Mouse (Mus musculus): ENCODE results near the gene Knl1. TPM values are rescaled to one million over a fixed set of nuclear protein-coding genes. Genes with fewer than 3 reads are reported as not detected.
"Not testable (repeated sequence)": the region's sequence is repeated elsewhere in the genome, so short reads cannot be mapped to it uniquely, and the experiment has no call there.

The Knl1 gene
- polyA plus RNA-seq, 1 experiment from 2014 or later, result 29.5 TPM

DNA sequence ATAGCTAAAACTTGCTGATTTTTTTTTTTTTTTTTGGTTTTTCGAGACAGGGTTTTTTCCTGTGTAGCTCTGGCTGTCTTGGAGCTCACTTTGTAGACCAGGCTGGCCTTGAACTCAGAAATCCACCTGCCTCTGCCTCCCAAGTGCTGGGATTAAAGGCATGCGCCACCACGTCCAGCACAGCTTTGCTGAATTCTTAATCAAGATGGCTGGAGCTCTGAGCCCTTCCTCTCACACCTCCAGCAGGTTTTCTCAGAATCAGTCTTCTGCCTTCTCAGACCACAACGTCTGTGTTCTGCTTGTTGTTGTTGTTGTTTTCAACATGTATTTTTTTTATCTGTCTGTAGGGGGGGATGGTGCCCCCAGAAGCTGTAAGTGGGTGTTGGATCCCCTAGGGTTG is 30.6 kb upstream of the Knl1 start:
- 69% methylated on average over 4 of the region's 4 CpGs for WGBS
- H3K9me3 ChIP-seq (ENCODE audit: control insufficient read depth, low read length); H3K4me2 ChIP-seq (ENCODE audit: low read length); H3K27ac ChIP-seq (replicated peaks in 1 of 2; ENCODE audit: control insufficient read depth in 1 of 2, insufficient read depth in 1 of 2, low read depth in 2 of 2, low read length in 2 of 2); H3K4me3 ChIP-seq (ENCODE audit: control insufficient read depth in 1 of 2, insufficient read depth in 1 of 2, low read depth in 1 of 2, low read length in 2 of 2); H3K9ac ChIP-seq (ENCODE audit: low read length); ATAC-seq (ENCODE audit: insufficient number of reproducible peaks, insufficient read depth, low FRiP score, low read depth); H3K27me3 ChIP-seq (ENCODE audit: control insufficient read depth, insufficient read depth, low read length): not testable (repeated sequence)
- H3K36me3 ChIP-seq (ENCODE audit: control insufficient read depth, insufficient read depth, low read length), result peaks cover 36% of the 10 kb centered on the region
- H3K4me1 ChIP-seq (ENCODE audit: control insufficient read depth in 2 of 2, insufficient read depth in 2 of 2, low read length in 2 of 2), result peaks cover 9 to 20% of the 10 kb centered on the region in 2 experiments

DNA sequence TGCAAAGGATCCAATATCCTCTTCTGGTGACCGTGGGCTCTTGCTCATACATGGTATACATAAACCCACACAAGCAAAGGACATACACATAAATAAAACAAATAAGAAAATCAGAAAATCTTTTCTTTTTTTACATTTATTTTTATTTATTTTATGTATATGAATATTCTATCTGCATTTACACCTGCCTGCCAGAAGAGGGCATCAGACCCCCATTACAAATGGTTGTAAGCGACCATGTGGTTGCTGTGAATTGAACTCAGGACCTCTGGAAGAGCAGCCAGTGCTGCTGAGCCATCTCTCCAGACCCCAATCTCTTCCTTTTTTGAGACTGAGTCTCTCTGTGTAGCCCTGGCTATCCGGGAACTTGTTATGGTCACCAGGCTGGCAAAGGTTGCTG is 29.3 kb upstream of the Knl1 start:
- Histone ChIP-seq H3K27me3 (ENCODE audit: control insufficient read depth, insufficient read depth, low read length) (no peaks in the 10 kb centered on the region), H3K9me3 (ENCODE audit: control insufficient read depth, low read length) (0 out of 2 replicates have a peak, but pooled peaks cover 3% of the 10 kb centered on the region), H3K27ac (replicated peaks in 1 of 2; ENCODE audit: control insufficient read depth in 1 of 2, insufficient read depth in 1 of 2, low read depth in 2 of 2, low read length in 2 of 2) (no peak overlapping the region), H3K9ac (ENCODE audit: low read length) (no peak overlapping the region), H3K36me3 (ENCODE audit: control insufficient read depth, insufficient read depth, low read length) (peaks cover 50% of the 10 kb centered on the region), H3K4me1 (ENCODE audit: control insufficient read depth in 2 of 2, insufficient read depth in 2 of 2, low read length in 2 of 2) (peaks cover 9 to 20% of the 10 kb centered on the region in 2 experiments), H3K4me3 (ENCODE audit: control insufficient read depth in 1 of 2, insufficient read depth in 1 of 2, low read depth in 1 of 2, low read length in 2 of 2) (no peak overlapping the region), H3K4me2 (ENCODE audit: low read length) (no peak overlapping the region)
- no peak for ATAC-seq (ENCODE audit: insufficient number of reproducible peaks, insufficient read depth, low FRiP score, low read depth)
- WGBS, result 93% methylated on average over 3 of the region's 3 CpGs

DNA sequence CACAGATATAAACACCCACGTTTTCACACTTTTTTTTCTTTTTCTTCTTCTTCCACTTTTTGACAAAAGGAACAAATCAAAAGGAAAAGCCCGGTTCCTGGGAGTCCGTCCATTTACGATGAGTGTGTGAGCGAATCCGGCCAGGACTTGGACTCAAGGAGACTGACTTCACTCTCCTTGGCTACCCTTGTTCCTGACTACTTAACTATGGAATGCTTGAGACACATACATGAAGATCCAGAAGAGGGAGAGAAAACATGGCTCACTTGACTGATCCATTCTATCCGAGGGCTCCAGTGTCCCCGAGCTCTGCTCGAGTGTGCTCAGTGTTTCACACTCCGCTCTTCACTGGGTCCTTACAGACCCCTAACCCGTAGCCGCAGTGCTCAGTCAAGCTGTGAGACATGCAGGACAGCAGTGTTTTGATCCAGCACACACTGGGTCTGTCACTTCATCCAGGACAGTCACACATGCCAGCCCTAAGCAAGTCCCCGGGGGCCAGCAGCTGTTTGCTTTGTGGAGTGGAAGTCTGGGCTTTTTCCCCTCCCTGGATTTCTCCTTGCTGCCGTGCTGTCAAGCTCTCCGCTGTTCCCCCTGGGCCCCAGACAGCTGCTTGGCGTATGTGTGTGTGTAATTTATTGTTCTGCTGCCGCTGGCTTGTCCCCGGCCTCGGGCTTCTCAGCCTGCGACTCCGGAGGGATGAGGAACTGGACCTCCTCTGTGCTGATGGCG is 28.4 kb upstream of the Knl1 start:
- H3K27me3 ChIP-seq (ENCODE audit: control insufficient read depth, insufficient read depth, low read length), result no peaks in the 10 kb centered on the region
- no peak overlapping the region for H3K4me3 ChIP-seq (ENCODE audit: control insufficient read depth in 1 of 2, insufficient read depth in 1 of 2, low read depth in 1 of 2, low read length in 2 of 2)
- peak overlapping the region; percentile 19; the same call in 1 of the 2 replicates for H3K4me2 ChIP-seq (ENCODE audit: low read length)
- no peak for ATAC-seq (ENCODE audit: insufficient number of reproducible peaks, insufficient read depth, low FRiP score, low read depth)
- peak overlapping the region; percentile 8 to 35; a peak in 2 of 4 replicates for H3K27ac ChIP-seq (replicated peaks in 1 of 2; ENCODE audit: control insufficient read depth in 1 of 2, insufficient read depth in 1 of 2, low read depth in 2 of 2, low read length in 2 of 2)
- peaks cover 57% of the 10 kb centered on the region for H3K36me3 ChIP-seq (ENCODE audit: control insufficient read depth, insufficient read depth, low read length)
- H3K9me3 ChIP-seq (ENCODE audit: control insufficient read depth, low read length), result 0 out of 2 replicates have a peak, but pooled peaks cover 3% of the 10 kb centered on the region
- H3K9ac ChIP-seq (ENCODE audit: low read length), result peak overlapping the region; percentile 9; the same call in 1 of the 2 replicates
- H3K4me1 ChIP-seq (ENCODE audit: control insufficient read depth in 2 of 2, insufficient read depth in 2 of 2, low read length in 2 of 2), result peaks cover 9 to 20% of the 10 kb centered on the region in 2 experiments
- 53% methylated on average over 22 of the region's 22 CpGs for WGBS

DNA sequence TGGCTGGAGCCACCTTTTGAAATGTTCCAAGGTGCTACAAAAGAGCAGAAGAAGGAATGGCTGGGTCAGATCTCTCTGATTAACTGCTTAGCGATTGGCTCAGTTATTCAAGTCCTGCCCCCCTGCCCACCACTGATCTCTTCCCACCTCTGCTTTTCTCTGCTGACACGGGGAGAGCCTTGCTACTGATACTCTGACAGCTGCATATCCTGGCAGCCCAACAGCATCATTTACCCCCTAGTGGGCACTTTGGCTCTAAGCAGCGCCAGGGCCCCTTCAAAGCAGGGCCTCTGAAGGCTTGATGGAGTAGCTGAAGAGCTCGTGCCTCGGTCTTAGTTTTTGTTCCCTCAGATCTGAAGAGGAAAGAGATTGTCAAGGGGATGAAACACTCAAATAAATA is 27.8 kb upstream of the Knl1 start:
- ATAC-seq (ENCODE audit: insufficient number of reproducible peaks, insufficient read depth, low FRiP score, low read depth), result no peak
- H3K4me3 ChIP-seq (ENCODE audit: control insufficient read depth in 1 of 2, insufficient read depth in 1 of 2, low read depth in 1 of 2, low read length in 2 of 2), result no peak overlapping the region
- no peaks in the 10 kb centered on the region for H3K27me3 ChIP-seq (ENCODE audit: control insufficient read depth, insufficient read depth, low read length)
- 0 out of 2 replicates have a peak, but pooled peaks cover 3% of the 10 kb centered on the region for H3K9me3 ChIP-seq (ENCODE audit: control insufficient read depth, low read length)
- peaks cover 9 to 20% of the 10 kb centered on the region in 2 experiments for H3K4me1 ChIP-seq (ENCODE audit: control insufficient read depth in 2 of 2, insufficient read depth in 2 of 2, low read length in 2 of 2)
- H3K9ac ChIP-seq (ENCODE audit: low read length), result peak overlapping the region; percentile 9; the same call in 1 of the 2 replicates
- WGBS, result 19% methylated on average over 5 of the region's 5 CpGs
- 0 out of 4 replicates have a peak overlapping the region, but pooled peaks of 1 of the 2 experiments have one; percentile 35 for H3K27ac ChIP-seq (replicated peaks in 1 of 2; ENCODE audit: control insufficient read depth in 1 of 2, insufficient read depth in 1 of 2, low read depth in 2 of 2, low read length in 2 of 2)
- peak overlapping the region; percentile 19; the same call in 1 of the 2 replicates for H3K4me2 ChIP-seq (ENCODE audit: low read length)
- peaks cover 57% of the 10 kb centered on the region for H3K36me3 ChIP-seq (ENCODE audit: control insufficient read depth, insufficient read depth, low read length)

DNA sequence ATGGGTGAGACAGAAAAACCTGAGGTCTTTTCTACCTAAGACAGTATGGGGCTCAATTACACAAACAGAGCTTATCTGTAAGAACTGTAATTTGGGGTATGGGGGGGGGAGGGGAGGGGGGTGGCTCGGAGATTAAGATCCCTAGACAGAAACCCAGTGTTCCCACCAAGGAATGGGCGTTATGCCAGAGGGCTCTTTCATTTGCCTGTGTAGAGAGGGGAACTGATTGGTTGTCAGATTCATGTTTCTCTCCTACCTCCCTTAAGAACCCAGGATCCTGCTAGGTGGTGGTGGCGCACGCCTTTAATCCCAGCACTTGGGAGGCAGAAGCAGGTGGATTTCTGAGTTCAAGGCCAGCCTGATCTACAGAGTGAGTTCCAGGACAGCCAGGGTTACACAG is 27.4 kb upstream of the Knl1 start:
- 61% methylated on average over 4 of the region's 4 CpGs for WGBS

DNA sequence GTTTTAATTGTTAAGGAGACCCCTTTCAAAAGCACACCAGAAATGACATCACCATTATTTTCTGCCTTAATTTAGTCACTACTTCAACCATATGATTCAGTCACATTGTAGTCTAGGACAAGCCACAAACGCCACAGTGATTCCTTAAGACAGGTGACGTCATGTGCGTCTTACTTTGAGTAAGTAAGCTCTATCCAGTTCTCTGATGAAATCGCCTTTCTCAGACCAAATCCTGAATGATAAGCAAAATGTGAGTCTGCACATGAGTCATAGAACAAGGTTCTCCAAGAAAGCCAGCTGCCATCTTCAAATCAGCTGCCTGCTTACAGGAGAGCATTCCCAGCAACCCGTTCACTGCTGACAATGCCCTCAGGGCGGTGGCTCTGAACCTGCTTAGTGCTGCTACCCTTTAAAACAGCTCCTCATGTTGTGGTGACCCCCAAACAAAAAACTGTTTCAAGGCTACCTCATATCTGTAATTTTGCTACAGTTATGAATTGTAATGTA is 23.7 kb upstream of the Knl1 start:
- Histone ChIP-seq H3K27me3 (ENCODE audit: control insufficient read depth, insufficient read depth, low read length) (no peaks in the 10 kb centered on the region), H3K27ac (replicated peaks in 1 of 2; ENCODE audit: control insufficient read depth in 1 of 2, insufficient read depth in 1 of 2, low read depth in 2 of 2, low read length in 2 of 2) (no peak overlapping the region), H3K9me3 (ENCODE audit: control insufficient read depth, low read length) (no peaks in the 10 kb centered on the region), H3K4me1 (ENCODE audit: control insufficient read depth in 2 of 2, insufficient read depth in 2 of 2, low read length in 2 of 2) (peaks cover 3 to 13% of the 10 kb centered on the region in 2 experiments; a peak in 3 of 4 replicates), H3K4me3 (ENCODE audit: control insufficient read depth in 1 of 2, insufficient read depth in 1 of 2, low read depth in 1 of 2, low read length in 2 of 2) (no peak overlapping the region), H3K36me3 (ENCODE audit: control insufficient read depth, insufficient read depth, low read length) (peaks cover 70% of the 10 kb centered on the region), H3K9ac (ENCODE audit: low read length) (no peak overlapping the region), H3K4me2 (ENCODE audit: low read length) (no peak overlapping the region)
- ATAC-seq (ENCODE audit: insufficient number of reproducible peaks, insufficient read depth, low FRiP score, low read depth), result no peak
- 95% methylated on average over 6 of the region's 6 CpGs for WGBS

More for the DNA sequence above, 27.4 kb upstream of the Knl1 start:
- no peak for ATAC-seq (ENCODE audit: insufficient number of reproducible peaks, insufficient read depth, low FRiP score, low read depth)
- H3K4me3 ChIP-seq (ENCODE audit: control insufficient read depth in 1 of 2, insufficient read depth in 1 of 2, low read depth in 1 of 2, low read length in 2 of 2), result no peak overlapping the region
- 0 out of 2 replicates have a peak, but pooled peaks cover 3% of the 10 kb centered on the region for H3K9me3 ChIP-seq (ENCODE audit: control insufficient read depth, low read length)
- H3K4me2 ChIP-seq (ENCODE audit: low read length), result no peak overlapping the region
- no peak overlapping the region for H3K9ac ChIP-seq (ENCODE audit: low read length)
- H3K27me3 ChIP-seq (ENCODE audit: control insufficient read depth, insufficient read depth, low read length), result no peaks in the 10 kb centered on the region
- no peak overlapping the region for H3K27ac ChIP-seq (replicated peaks in 1 of 2; ENCODE audit: control insufficient read depth in 1 of 2, insufficient read depth in 1 of 2, low read depth in 2 of 2, low read length in 2 of 2)
- peaks cover 9 to 20% of the 10 kb centered on the region in 2 experiments for H3K4me1 ChIP-seq (ENCODE audit: control insufficient read depth in 2 of 2, insufficient read depth in 2 of 2, low read length in 2 of 2)
- H3K36me3 ChIP-seq (ENCODE audit: control insufficient read depth, insufficient read depth, low read length), result peaks cover 59% of the 10 kb centered on the region

DNA sequence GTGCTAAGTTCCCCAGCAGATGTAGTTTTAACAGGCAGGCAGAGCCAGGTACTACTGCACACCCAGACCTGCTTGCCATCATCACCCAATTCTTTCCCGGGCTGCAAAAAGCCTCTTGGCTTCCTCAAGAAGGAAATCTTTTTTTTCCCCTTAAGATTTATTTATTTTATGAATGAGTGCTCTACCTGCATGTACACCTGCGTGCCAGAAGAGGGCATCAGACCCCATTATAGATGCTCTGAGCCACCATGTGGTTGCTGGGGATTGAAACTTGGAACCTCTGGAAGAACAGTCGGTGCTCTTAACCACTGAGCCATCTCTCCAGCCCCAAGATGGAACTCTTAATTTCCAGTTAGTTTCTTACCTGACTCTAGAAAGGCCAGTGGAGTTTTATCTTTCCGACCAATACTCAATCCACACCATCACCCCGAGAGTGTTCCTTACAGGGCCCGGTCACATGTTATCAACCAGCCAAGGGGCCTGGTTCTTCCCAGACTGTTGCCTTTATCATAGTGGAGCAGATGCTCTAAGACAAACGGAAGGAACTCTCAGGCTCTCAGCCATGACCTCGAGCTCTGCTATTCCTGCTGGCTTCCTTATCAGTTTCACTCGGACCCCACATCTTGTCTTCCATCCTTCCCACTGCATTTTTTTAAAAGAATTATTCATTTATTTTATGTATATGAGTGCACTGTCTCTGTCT is 22.2 kb upstream of the Knl1 start:
- H3K9me3 ChIP-seq (ENCODE audit: control insufficient read depth, low read length), result no peaks in the 10 kb centered on the region
- peaks cover 59% of the 10 kb centered on the region for H3K36me3 ChIP-seq (ENCODE audit: control insufficient read depth, insufficient read depth, low read length)
- 61% methylated on average over 9 of the region's 9 CpGs for WGBS
- no peak overlapping the region for H3K4me2 ChIP-seq (ENCODE audit: low read length)
- H3K9ac ChIP-seq (ENCODE audit: low read length), result no peak overlapping the region
- peaks cover 2 to 10% of the 10 kb centered on the region in 2 experiments; a peak in 2 of 4 replicates for H3K4me1 ChIP-seq (ENCODE audit: control insufficient read depth in 2 of 2, insufficient read depth in 2 of 2, low read length in 2 of 2)
- H3K27ac ChIP-seq (replicated peaks in 1 of 2; ENCODE audit: control insufficient read depth in 1 of 2, insufficient read depth in 1 of 2, low read depth in 2 of 2, low read length in 2 of 2), result no peak overlapping the region
- H3K4me3 ChIP-seq (ENCODE audit: control insufficient read depth in 1 of 2, insufficient read depth in 1 of 2, low read depth in 1 of 2, low read length in 2 of 2), result no peak overlapping the region
- H3K27me3 ChIP-seq (ENCODE audit: control insufficient read depth, insufficient read depth, low read length), result no peaks in the 10 kb centered on the region
- ATAC-seq (ENCODE audit: insufficient number of reproducible peaks, insufficient read depth, low FRiP score, low read depth), result no peak
